Mouse (Mus musculus) lung, adult 2 months (tissue): ENCODE measurements at regions not wholly inside any gene's neighbourhood (a gene's known extent, or its start where the extent isn't known, plus 50 kb on each side); places are given as distances from the start of the nearest gene placed in this dataset.

Source experiments
- CTCF ChIP-seq: fragments of 200-500 bp; IDR thresholded peaks from 2 replicates; pipeline ENCODE4 v1.5.1; 2011; ENCODE audit warnings: mild to moderate bottlenecking, low read length, control low read depth; ENCODE audit not compliant: insufficient read depth
- POLR2A ChIP-seq: fragments of 200-500 bp; IDR thresholded peaks from 2 replicates; pipeline ENCODE4 v1.6.1; 2011; ENCODE audit warnings: low read depth, mild to moderate bottlenecking, control low read depth, low read length, borderline replicate concordance; ENCODE audit errors: extremely low read depth

- TF ChIP-seq POLR2A: no peak
- no peak for TF ChIP-seq CTCF
These were observed 379.1 kb downstream of the Tns3 start for GRCm38 (mm10) chr11:8285271-8285670.
